Mouse (Mus musculus): ENCODE results near the gene Ascl3.

- TF ChIP-seq CTCF (IDR thresholded peaks at IDR 0.05; ENCODE audit: low read depth), result no peak
- TF ChIP-seq EP300 (IDR thresholded peaks at IDR 0.05; ENCODE audit: low read depth), result no peak
These were observed 50.6 kb downstream of the Ascl3 start for GRCm38 (mm10) chr7:109680879-109681278.
